Mouse (Mus musculus) macrophage (primary cell): ENCODE measurements around the gene Sntg2. TPM values are rescaled to one million over a fixed set of nuclear protein-coding genes. Genes with fewer than 3 reads are reported as not detected.

ENCODE experiments used
- H3K27ac ChIP-seq: fragments of 350-480 bp; formaldehyde crosslinking; 2 replicates; pipeline ENCODE4 v1.9.0; 2021
- H3K36me3 ChIP-seq: fragments of 350-480 bp; formaldehyde crosslinking; 2 replicates; pipeline ENCODE4 v1.9.0; 2021; ENCODE audit errors: inconsistent target
- H3K4me3 ChIP-seq: fragments of 350-480 bp; formaldehyde crosslinking; 2 replicates; pipeline ENCODE4 v1.9.0; 2021; ENCODE audit errors: inconsistent target
- H3K79me2 ChIP-seq: fragments of 350-480 bp; formaldehyde crosslinking; 2 replicates; pipeline ENCODE4 v1.9.0; 2021; ENCODE audit errors: inconsistent target
- WGBS: methylation state at CpG from one replicate; pipeline ENCODE4 v1.1.7; 2026; ENCODE audit warnings: inconsistent platforms; ENCODE audit not compliant: missing documents; 5-methylcytosine and 5-hydroxymethylcytosine counted together
- polyA plus RNA-seq: library from polyadenylated mRNA; stranded (reverse); fragments of 250-400 nt; gene quantifications from 3 replicates; pipeline ENCODE4 v1.2.4, GENCODE M21; 2018; ENCODE audit warnings: inconsistent platforms

Gene Sntg2
- polyA plus RNA-seq, 1 experiment from 2014 or later = not detected

DNA sequence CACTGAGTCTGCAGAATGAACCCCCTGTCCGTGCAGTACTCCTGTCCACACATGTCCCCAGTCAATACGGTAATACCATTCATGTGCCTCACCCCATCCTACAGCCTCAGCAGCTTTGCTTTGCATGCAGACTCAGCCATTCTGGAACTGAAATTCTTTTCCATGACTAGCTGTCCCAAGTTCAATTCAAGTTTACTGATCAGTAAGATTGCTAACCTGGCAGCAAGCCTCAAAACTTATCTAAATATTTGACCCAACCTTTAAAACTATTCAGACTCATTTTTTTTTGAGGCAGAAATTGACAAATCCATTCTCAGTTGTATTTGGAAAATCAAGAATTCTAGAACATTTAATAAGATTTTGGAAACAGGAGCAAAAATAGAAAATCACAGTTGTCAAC is 38.7 kb downstream of the Sntg2 start:
- 83% methylated on average over 2 of the region's 2 CpGs for WGBS
- H3K79me2 ChIP-seq = no peaks in the 10 kb centered on the region
- H3K4me3 ChIP-seq = no peak overlapping the region
- H3K36me3 ChIP-seq = no peaks in the 10 kb centered on the region
- no peak overlapping the region for H3K27ac ChIP-seq

DNA sequence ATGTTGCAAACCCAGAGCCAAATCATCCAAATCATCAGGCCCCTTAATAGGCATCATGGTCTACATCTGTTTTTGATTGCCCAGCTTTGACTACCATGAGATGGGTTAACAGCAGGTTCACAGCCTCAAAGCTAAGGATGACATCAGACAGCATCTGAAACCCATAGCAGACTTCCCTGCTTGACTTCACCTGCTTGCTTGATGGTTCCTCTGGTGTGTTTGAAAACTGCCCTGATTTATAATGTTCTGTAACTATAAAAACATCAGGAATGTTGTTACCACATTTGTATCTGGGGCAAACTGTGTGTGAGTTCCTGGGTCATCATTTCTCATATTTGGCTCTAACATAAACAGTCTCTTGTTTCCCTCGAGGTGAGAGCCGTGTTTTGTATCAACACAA is 55.2 kb downstream of the Sntg2 start:
- H3K27ac ChIP-seq = no peak overlapping the region
- H3K36me3 ChIP-seq = no peaks in the 10 kb centered on the region
- WGBS = 73% methylated on average over 2 of the region's 2 CpGs
- no peaks in the 10 kb centered on the region for H3K79me2 ChIP-seq
- H3K4me3 ChIP-seq = no peak overlapping the region

DNA sequence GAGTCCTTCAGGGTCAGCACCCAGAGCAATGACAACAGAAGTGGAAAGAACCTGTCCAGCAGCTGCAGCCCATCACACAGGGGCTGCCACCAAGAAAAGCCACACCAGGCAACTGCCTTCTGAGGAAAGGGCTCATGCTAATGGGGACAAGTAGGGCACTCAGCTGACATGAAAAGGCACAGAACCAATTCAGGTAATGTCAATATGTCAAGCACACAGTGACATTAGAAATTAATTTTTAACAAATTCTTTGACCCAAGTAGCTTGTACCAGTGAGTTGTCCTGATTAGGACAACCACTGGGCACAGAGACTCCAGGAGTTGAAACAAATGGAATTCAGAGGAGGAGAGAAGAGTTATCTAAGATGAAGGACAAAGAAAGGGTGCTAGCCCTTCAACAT is 60.2 kb downstream of the Sntg2 start:
- Histone ChIP-seq H3K27ac (no peak overlapping the region), H3K4me3 (no peak overlapping the region), H3K36me3 (no peaks in the 10 kb centered on the region), H3K79me2 (no peaks in the 10 kb centered on the region)

GRCm38 (mm10) chr12:30308197-30308939 is 64.8 kb downstream of the Sntg2 start:
- 79% methylated on average over 5 of the region's 5 CpGs for WGBS
- Histone ChIP-seq H3K36me3 (no peaks in the 10 kb centered on the region), H3K27ac (no peak overlapping the region), H3K79me2 (no peaks in the 10 kb centered on the region), H3K4me3 (no peak overlapping the region)

DNA sequence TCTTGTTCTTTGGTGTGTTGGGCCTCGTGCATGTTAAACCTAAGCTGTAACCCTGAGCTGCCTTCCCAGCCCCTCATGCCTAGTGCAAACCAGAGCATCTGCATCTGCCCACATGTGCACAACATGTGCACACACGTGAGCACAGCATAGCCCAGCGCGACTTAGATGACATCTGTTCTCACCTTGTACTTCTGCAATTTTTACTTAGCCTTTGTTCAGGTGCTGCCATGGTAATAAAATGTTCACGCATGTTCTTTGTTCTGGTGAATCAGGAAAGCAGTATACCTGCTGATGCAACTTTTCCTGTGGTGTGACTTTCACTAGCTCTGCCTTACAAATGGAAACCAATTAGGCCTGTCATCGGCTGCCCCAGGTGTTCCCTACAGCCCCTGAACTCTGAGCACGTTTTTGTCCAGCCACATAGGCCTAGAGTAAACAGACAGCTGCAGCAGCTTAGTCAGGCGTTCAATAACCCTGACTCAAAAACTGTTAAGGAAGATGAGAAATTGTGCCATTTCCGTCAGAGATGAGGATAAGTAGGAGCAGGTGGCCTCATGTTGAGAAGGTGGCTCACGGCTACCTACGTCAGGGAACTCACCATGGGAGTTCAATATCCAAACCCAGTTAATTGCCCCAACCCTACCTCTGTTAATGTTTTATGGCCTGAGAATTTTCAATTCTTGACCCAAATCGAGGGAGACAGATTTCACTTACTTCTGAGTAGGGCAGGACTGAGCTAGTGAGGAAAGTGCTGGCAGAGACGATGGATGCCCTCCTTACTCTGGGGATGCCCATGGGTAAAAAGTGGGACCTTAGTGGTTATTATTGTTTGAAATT is 80.2 kb downstream of the Sntg2 start:
- Histone ChIP-seq H3K4me3 (no peak overlapping the region), H3K36me3 (no peaks in the 10 kb centered on the region), H3K27ac (no peak overlapping the region), H3K79me2 (no peaks in the 10 kb centered on the region)
- WGBS = 92% methylated on average over 13 of the region's 13 CpGs

DNA sequence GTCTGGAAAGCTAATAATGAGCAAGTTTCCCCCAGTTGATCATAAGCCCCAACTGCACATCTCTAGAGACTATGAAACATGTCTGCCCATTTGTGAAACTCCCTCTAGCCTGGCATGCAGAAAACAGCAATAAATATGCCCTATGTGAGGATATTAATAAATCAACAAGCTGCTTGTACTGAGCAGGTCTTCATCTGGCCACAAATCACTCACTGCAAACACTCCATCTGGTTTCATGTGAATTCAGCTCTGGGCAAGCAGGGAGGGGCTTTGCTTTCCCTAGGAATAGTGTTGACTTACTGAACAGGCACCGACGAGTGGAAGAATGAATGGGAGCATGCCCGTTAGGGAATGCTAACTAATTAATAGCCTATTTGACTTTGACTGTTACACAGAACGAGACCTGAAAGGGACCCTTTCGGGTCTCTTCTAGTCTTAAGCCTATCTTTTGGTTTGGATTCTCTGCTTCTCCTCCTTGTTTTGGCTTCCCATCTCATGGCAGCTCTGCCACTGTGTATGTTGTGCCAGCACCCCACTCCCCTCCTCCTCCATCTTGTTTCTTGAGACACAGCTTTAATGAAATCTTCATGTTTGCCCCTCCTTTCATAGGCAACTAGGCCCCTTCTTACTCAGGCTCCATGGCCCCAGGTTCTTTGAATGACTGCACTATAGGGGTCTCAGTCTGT is 86.1 kb downstream of the Sntg2 start:
- H3K27ac ChIP-seq = no peak overlapping the region
- 79% methylated on average over 5 of the region's 5 CpGs for WGBS
- H3K36me3 ChIP-seq = no peaks in the 10 kb centered on the region
- no peak overlapping the region for H3K4me3 ChIP-seq
- no peaks in the 10 kb centered on the region for H3K79me2 ChIP-seq

GRCm38 (mm10) chr12:30283741-30284140 is 89.4 kb downstream of the Sntg2 start:
- H3K36me3 ChIP-seq = no peaks in the 10 kb centered on the region
- no peak overlapping the region for H3K27ac ChIP-seq
- H3K79me2 ChIP-seq = no peaks in the 10 kb centered on the region
- H3K4me3 ChIP-seq = no peak overlapping the region
- 82% methylated on average over 4 of the region's 4 CpGs for WGBS

GRCm38 (mm10) chr12:30272242-30272985 is 100.8 kb downstream of the Sntg2 start:
- H3K27ac ChIP-seq = no peak overlapping the region

DNA sequence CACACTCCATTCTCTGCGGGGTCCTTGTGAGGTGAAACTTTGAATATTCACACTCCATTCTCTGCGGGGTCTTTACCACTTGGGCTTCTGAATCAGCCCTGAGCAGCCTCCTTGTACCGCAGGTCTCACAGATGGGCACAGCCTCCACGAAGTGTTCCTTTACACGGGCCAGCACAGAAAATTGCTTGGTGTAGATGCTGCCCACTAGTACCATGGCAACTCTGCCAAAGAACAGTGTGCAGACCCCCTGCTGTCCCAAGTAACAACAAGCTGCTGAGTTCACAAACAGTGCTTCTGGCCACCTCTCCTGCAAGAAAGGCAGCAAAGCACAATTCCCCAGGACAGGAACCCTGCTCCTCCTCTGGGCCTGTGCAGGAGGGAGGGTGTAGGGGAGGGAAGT is 109.0 kb downstream of the Sntg2 start:
- 92% methylated on average over 5 of the region's 5 CpGs for WGBS
- no peak overlapping the region for H3K27ac ChIP-seq
- no peak overlapping the region for H3K4me3 ChIP-seq
- H3K36me3 ChIP-seq = no peaks in the 10 kb centered on the region
- H3K79me2 ChIP-seq = no peaks in the 10 kb centered on the region

More at GRCm38 (mm10) chr12:30272242-30272985, 100.8 kb downstream of the Sntg2 start:
- Histone ChIP-seq H3K36me3 (no peaks in the 10 kb centered on the region), H3K4me3 (no peak overlapping the region), H3K79me2 (no peaks in the 10 kb centered on the region)
- WGBS = 92% methylated on average over 8 of the region's 8 CpGs

DNA sequence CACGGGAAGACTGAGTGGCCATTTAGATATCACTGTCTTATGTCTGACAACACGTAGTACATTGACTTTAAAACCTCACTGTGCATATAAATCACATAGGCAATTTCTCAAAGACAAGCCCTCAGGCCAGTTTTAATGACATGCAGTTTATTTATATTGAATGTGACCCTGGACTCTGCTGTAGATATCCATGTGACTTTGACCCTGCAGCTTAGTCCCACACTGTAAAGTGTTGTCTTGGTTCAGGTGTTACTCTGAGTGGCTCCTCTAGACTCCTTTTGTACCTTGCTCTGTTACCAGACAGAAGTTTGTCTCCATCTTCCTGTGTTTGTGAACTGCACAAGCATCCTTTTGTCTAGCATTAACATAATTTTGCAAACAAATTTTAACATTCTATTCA is 112.0 kb downstream of the Sntg2 start:
- Histone ChIP-seq H3K36me3 (no peaks in the 10 kb centered on the region), H3K27ac (no peak overlapping the region)
- WGBS = 5% methylated on average over 2 of the region's 2 CpGs

GRCm38 (mm10) chr12:30258641-30259040 is 114.5 kb downstream of the Sntg2 start:
- Histone ChIP-seq H3K4me3 (no peak overlapping the region), H3K36me3 (no peaks in the 10 kb centered on the region), H3K79me2 (no peaks in the 10 kb centered on the region), H3K27ac (no peak overlapping the region)
- 58% methylated on average over 2 of the region's 2 CpGs for WGBS

More for the DNA sequence above, 112.0 kb downstream of the Sntg2 start:
- H3K4me3 ChIP-seq = no peak overlapping the region
- no peaks in the 10 kb centered on the region for H3K79me2 ChIP-seq

DNA sequence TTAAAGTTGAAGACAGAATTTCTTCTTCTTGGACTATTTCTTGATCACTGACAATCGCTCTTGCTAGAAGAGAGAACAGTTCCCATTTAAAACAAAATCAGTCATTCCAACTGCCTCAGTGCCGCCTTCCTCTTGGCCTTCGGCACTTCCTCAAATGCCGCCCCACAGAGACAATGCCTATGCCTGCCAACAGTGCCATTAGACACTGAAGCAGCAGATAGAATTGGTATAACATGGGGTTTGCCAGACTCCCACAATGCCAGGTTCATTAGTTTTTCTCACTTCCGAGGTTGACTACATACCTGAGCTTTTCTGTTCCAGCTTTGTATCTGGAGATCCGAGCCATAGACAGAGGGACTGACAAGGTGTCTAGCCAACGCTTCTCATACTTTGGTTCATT is 115.5 kb downstream of the Sntg2 start:
- Histone ChIP-seq H3K4me3 (no peak overlapping the region), H3K27ac (no peak overlapping the region), H3K79me2 (no peaks in the 10 kb centered on the region), H3K36me3 (no peaks in the 10 kb centered on the region)
- 50% methylated on average over 7 of the region's 7 CpGs for WGBS

DNA sequence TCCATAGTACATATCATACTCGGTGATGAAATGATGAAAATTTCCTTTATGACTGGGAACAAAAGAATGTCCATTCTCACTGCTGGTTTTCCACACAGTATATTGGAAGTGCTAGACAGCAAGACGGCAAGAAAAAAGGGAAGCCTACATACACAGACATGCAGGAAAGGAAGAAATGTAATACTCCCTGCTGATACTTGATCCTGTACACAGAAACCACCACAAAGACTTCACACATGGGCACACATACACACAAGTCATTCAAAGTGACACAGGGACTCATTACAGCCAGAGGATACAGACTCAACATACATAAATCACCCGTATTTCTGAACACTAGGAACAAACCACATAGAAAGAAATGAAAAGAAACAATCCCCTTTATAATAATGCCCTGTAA is 117.0 kb downstream of the Sntg2 start:
- Histone ChIP-seq H3K36me3 (no peaks in the 10 kb centered on the region), H3K27ac (no peak overlapping the region), H3K79me2 (no peaks in the 10 kb centered on the region), H3K4me3 (no peak overlapping the region)
- 74% methylated on average over 3 of the region's 3 CpGs for WGBS

GRCm38 (mm10) chr12:30254581-30254980 is 118.6 kb downstream of the Sntg2 start:
- Histone ChIP-seq H3K79me2 (no peaks in the 10 kb centered on the region), H3K36me3 (no peaks in the 10 kb centered on the region), H3K27ac (no peak overlapping the region), H3K4me3 (no peak overlapping the region)
- 92% methylated on average over 10 of the region's 10 CpGs for WGBS
